Mouse (Mus musculus) brain, embryonic 14.5 days (tissue): ENCODE measurements around the gene Ucp2.

ENCODE experiments used
- CTCF ChIP-seq: fragments of 200-500 bp; IDR thresholded peaks from 2 replicates; pipeline ENCODE4 v1.5.1; 2012; ENCODE audit warnings: inconsistent platforms, mild to moderate bottlenecking, moderate library complexity, borderline replicate concordance; ENCODE audit not compliant: insufficient read depth, insufficient read length; ENCODE audit errors: extremely low read depth
- POLR2A ChIP-seq: fragments of 200-500 bp; IDR thresholded peaks from 2 replicates; pipeline ENCODE4 v1.6.1; 2012; ENCODE audit warnings: mild to moderate bottlenecking, inconsistent platforms, borderline replicate concordance; ENCODE audit not compliant: poor library complexity, insufficient read depth, insufficient read length, severe bottlenecking; ENCODE audit errors: extremely low read depth

DNA sequence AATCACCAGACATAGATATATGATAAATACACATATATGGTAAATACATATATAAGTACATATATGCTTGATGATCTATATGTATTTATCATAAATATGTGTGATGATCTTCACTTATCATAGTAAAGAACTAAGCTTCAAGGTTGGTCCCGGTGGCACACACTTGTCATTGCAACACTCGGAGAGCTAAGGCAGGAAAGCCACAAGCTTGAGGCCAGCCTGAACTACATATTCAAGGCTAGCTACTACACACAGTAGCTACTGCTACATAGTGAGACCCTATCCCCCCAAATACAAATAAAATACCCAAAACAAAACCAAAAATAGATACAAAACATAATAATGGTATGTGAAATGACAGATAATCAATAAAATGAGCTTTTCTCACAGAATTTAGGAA is 42.7 kb downstream of the Ucp2 start:
- TF ChIP-seq POLR2A, result no peak
- no peak for TF ChIP-seq CTCF
